Mouse (Mus musculus): ENCODE measurements at regions not wholly inside any gene's neighbourhood (a gene's known extent, or its start where the extent isn't known, plus 50 kb on each side); places are given as distances from the start of the nearest gene placed in this dataset.

DNA sequence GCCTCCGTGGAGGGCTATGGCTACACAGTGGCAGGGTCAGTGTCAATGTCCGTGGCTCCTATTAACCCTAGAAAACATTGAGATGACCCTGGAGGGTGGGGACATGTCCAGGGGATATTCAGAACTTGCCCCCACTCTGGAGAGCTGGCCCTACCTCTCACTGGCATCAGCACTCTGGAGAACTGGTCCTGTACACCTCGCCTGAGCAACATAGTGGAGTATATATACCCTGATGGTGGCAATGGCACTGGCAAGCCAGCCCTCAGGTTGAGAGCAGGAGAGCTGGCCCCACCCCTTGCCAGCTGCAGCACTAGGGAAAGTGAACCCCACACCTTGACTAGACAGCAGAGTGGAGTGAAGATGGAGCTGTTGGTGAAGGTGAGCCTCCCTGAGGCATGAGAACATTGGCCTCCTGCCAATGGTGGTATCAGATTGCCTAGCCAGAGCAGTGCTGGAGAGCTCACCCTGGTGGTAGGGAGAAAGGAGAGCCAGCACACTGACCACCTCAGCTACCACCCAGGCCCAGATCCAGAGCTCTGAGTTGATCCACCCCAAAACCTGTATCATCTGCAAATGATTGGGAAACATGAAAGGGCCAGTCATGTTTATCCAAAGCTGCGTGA, 64.5 kb upstream of the Mad2l1 start:
- Histone ChIP-seq H3K36me3 (ENCODE audit: control insufficient read depth, insufficient read depth, low read length, poor library complexity, severe bottlenecking) (no peaks in the 10 kb centered on the region), H3K27ac (ENCODE audit: insufficient read depth, low read depth, low read length, poor library complexity, severe bottlenecking) (no peak overlapping the region), H3K4me1 (ENCODE audit: control insufficient read depth in 2 of 2, insufficient read depth in 2 of 2, low read length in 2 of 2, poor library complexity in 1 of 2) (peaks cover 0 to 2% of the 10 kb centered on the region in 2 experiments; a peak in 1 of 4 replicates), H3K4me3 (ENCODE audit: insufficient read depth in 1 of 2, low read depth in 1 of 2, low read length in 2 of 2, poor library complexity in 1 of 2, severe bottlenecking in 1 of 2) (no peak overlapping the region), H3K9ac (ENCODE audit: insufficient read depth, low read depth, low read length, poor library complexity, severe bottlenecking) (no peak overlapping the region), H3K9me3 (ENCODE audit: control insufficient read depth, insufficient read depth, low read depth, low read length) (no peaks in the 10 kb centered on the region)
- no peak for TF ChIP-seq CHD2 (IDR thresholded peaks at IDR 0.05; ENCODE audit: low read depth, low read length)
- no peak for TF ChIP-seq ZC3H11A (IDR thresholded peaks at IDR 0.05; ENCODE audit: borderline replicate concordance, low read depth, low read length)
- no peak for TF ChIP-seq HCFC1 (IDR thresholded peaks at IDR 0.05; ENCODE audit: borderline replicate concordance, insufficient read depth, low read length)
- TF ChIP-seq ZNF384 (IDR thresholded peaks at IDR 0.05; ENCODE audit: low read depth, low read length), result no peak
- DNase-seq (ENCODE audit: low read depth, low spot score), result no peak
- in situ Hi-C loops (cut with MboI; ENCODE audit: low sequenced_read_pairs in 2 of 2, unreplicated experiment in 2 of 2), result no loop called here

DNA sequence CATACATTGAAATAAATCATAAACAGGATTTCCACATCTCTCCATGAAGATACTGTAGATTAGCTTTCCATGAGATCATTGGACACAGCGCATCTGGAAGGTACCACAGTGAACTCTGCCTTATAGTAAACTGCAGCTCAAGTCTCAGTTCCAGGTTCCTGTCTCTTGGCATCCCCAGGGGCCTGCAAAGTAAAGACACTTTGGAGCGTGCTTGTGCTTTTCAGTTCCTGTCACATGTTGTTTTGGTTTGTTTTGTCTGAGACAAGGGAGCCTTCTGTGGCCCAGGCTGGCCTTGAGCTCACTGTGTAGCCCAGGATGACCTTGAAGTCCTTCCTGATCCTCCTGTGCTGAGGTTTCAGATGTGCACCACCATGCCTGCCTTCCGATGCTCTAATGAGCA, 63.4 kb upstream of the Mad2l1 start:
- Histone ChIP-seq H3K9ac (ENCODE audit: insufficient read depth, low read depth, low read length, poor library complexity, severe bottlenecking) (no peak overlapping the region), H3K36me3 (ENCODE audit: control insufficient read depth, insufficient read depth, low read length, poor library complexity, severe bottlenecking) (no peaks in the 10 kb centered on the region), H3K4me3 (ENCODE audit: insufficient read depth in 1 of 2, low read depth in 1 of 2, low read length in 2 of 2, poor library complexity in 1 of 2, severe bottlenecking in 1 of 2) (no peak overlapping the region), H3K9me3 (ENCODE audit: control insufficient read depth, insufficient read depth, low read depth, low read length) (no peaks in the 10 kb centered on the region), H3K27ac (ENCODE audit: insufficient read depth, low read depth, low read length, poor library complexity, severe bottlenecking) (no peak overlapping the region), H3K4me1 (ENCODE audit: control insufficient read depth in 2 of 2, insufficient read depth in 2 of 2, low read length in 2 of 2, poor library complexity in 1 of 2) (peaks cover 0 to 2% of the 10 kb centered on the region in 2 experiments; a peak in 1 of 4 replicates)
- in situ Hi-C loops (cut with MboI; ENCODE audit: low sequenced_read_pairs in 2 of 2, unreplicated experiment in 2 of 2), result no loop called here
- DNase-seq (ENCODE audit: low read depth, low spot score), result no peak
- no peak for TF ChIP-seq MAFK (IDR thresholded peaks at IDR 0.05; ENCODE audit: insufficient read depth, low read depth, low read length)
- no peak for TF ChIP-seq ZNF384 (IDR thresholded peaks at IDR 0.05; ENCODE audit: low read depth, low read length)
- TF ChIP-seq CHD2 (IDR thresholded peaks at IDR 0.05; ENCODE audit: low read depth, low read length), result no peak
- TF ChIP-seq ZC3H11A (IDR thresholded peaks at IDR 0.05; ENCODE audit: borderline replicate concordance, low read depth, low read length), result no peak
- TF ChIP-seq HCFC1 (IDR thresholded peaks at IDR 0.05; ENCODE audit: borderline replicate concordance, insufficient read depth, low read length), result no peak

GRCm38 (mm10) chr6:66472697-66473096, 62.5 kb upstream of the Mad2l1 start:
- H3K9me3 ChIP-seq (ENCODE audit: control insufficient read depth, insufficient read depth, low read depth, low read length), result no peaks in the 10 kb centered on the region
- no peak for DNase-seq (ENCODE audit: low read depth, low spot score)
- H3K27ac ChIP-seq (ENCODE audit: insufficient read depth, low read depth, low read length, poor library complexity, severe bottlenecking), result no peak overlapping the region
- H3K4me1 ChIP-seq (ENCODE audit: control insufficient read depth in 2 of 2, insufficient read depth in 2 of 2, low read length in 2 of 2, poor library complexity in 1 of 2), result peaks cover 0 to 2% of the 10 kb centered on the region in 2 experiments; a peak in 1 of 4 replicates
- no peak overlapping the region for H3K4me3 ChIP-seq (ENCODE audit: insufficient read depth in 1 of 2, low read depth in 1 of 2, low read length in 2 of 2, poor library complexity in 1 of 2, severe bottlenecking in 1 of 2)
- in situ Hi-C loops (cut with MboI; ENCODE audit: low sequenced_read_pairs in 2 of 2, unreplicated experiment in 2 of 2), result no loop called here
- no peak for TF ChIP-seq HCFC1 (IDR thresholded peaks at IDR 0.05; ENCODE audit: borderline replicate concordance, insufficient read depth, low read length)
- TF ChIP-seq MAFK (IDR thresholded peaks at IDR 0.05; ENCODE audit: insufficient read depth, low read depth, low read length), result no peak
- no peak for TF ChIP-seq CHD2 (IDR thresholded peaks at IDR 0.05; ENCODE audit: low read depth, low read length)
- no peak for TF ChIP-seq ZNF384 (IDR thresholded peaks at IDR 0.05; ENCODE audit: low read depth, low read length)
- TF ChIP-seq ZC3H11A (IDR thresholded peaks at IDR 0.05; ENCODE audit: borderline replicate concordance, low read depth, low read length), result no peak
- no peaks in the 10 kb centered on the region for H3K36me3 ChIP-seq (ENCODE audit: control insufficient read depth, insufficient read depth, low read length, poor library complexity, severe bottlenecking)
- no peak overlapping the region for H3K9ac ChIP-seq (ENCODE audit: insufficient read depth, low read depth, low read length, poor library complexity, severe bottlenecking)

DNA sequence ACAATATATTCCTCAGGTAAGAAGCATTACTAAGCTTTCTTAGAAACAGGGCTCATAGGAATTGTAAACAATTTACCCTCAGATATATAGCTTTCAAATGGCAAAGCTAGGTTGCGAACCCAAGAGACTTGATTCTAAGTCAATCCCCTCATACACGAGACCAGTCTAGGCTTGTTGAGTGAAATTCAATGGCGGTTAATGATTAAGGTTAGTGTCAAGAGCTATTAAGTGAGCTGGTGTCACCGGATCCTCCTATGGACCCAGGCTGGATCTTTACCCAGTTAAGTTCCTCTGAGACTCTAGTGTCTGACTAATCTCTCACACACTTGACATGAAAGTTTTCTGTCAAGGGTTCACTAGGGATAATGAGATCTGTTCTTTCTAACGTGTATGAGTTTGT, 57.6 kb upstream of the Mad2l1 start:
- H3K27ac ChIP-seq (ENCODE audit: insufficient read depth, low read depth, low read length, poor library complexity, severe bottlenecking), result no peak overlapping the region
- in situ Hi-C loops (cut with MboI; ENCODE audit: low sequenced_read_pairs in 2 of 2, unreplicated experiment in 2 of 2), result no loop called here
- TF ChIP-seq ZNF384 (IDR thresholded peaks at IDR 0.05; ENCODE audit: low read depth, low read length) (no peak), ZC3H11A (IDR thresholded peaks at IDR 0.05; ENCODE audit: borderline replicate concordance, low read depth, low read length) (no peak), CHD2 (IDR thresholded peaks at IDR 0.05; ENCODE audit: low read depth, low read length) (no peak), HCFC1 (IDR thresholded peaks at IDR 0.05; ENCODE audit: borderline replicate concordance, insufficient read depth, low read length) (no peak), MAFK (IDR thresholded peaks at IDR 0.05; ENCODE audit: insufficient read depth, low read depth, low read length) (no peak)
- H3K9me3 ChIP-seq (ENCODE audit: control insufficient read depth, insufficient read depth, low read depth, low read length), result no peaks in the 10 kb centered on the region
- H3K4me1 ChIP-seq (ENCODE audit: control insufficient read depth in 2 of 2, insufficient read depth in 2 of 2, low read length in 2 of 2, poor library complexity in 1 of 2), result no peaks in the 10 kb centered on the region
- H3K4me3 ChIP-seq (ENCODE audit: insufficient read depth in 1 of 2, low read depth in 1 of 2, low read length in 2 of 2, poor library complexity in 1 of 2, severe bottlenecking in 1 of 2), result no peak overlapping the region
- DNase-seq (ENCODE audit: low read depth, low spot score), result no peak
- no peak overlapping the region for H3K9ac ChIP-seq (ENCODE audit: insufficient read depth, low read depth, low read length, poor library complexity, severe bottlenecking)
- H3K36me3 ChIP-seq (ENCODE audit: control insufficient read depth, insufficient read depth, low read length, poor library complexity, severe bottlenecking), result no peaks in the 10 kb centered on the region
